Mouse (Mus musculus): ENCODE results near the gene Tada2b. TPM values are rescaled to one million over a fixed set of nuclear protein-coding genes. Genes with fewer than 3 reads are reported as not detected.

Tada2b gene
- total RNA-seq, 2 experiments from 2014 or later = 15.8 to 16.2 TPM

- no peak for DNase-seq
Measured at GRCm38 (mm10) chr5:36445028-36445427, 39.1 kb downstream of the Tada2b start.

DNA sequence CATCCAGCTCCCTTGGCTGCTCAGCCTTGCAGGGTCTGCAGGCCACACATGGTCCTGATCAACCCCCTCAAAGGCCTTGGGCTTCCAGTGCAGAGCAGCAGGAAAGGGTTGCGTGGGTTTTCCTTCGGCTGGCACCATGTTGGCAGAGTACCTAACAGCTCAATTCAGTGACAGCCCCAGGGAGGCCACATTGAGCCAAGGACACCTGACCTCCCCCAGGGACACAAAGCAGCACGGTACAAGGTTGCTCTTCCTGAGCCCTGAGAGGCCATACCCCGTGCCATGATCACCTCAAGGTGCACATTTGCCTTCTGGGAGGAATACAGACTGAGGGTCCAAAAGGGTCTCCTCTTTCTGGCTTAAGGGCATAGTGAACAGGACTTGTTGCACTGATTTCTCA is 39.5 kb downstream of the Tada2b start:
- no peak for DNase-seq

GRCm38 (mm10) chr5:36440741-36441140 is 43.3 kb downstream of the Tada2b start:
- DNase-seq = no peak

DNA sequence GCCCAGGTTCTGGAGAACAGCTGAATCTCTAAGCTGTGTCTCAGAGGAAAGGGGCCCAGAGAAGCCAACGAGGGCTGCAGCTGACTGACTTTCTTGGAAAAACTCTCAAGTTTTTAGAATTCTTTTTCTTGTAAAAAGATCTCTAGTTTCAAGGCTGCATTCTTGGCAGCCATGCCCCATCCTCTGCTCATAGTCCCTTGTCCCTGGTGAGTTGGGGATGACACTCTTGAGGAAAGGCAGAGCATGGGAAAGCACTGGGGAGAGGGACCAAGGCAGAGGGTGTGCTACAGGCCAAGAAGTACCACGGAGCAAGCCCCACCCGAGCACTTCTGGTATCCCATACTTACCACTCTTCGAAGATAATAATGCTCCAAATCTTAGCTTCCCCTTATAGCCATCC is 47.2 kb downstream of the Tada2b start:
- DNase-seq = no peak

GRCm38 (mm10) chr5:36434398-36434967 is 49.6 kb downstream of the Tada2b start:
- DNase-seq = no peak

DNA sequence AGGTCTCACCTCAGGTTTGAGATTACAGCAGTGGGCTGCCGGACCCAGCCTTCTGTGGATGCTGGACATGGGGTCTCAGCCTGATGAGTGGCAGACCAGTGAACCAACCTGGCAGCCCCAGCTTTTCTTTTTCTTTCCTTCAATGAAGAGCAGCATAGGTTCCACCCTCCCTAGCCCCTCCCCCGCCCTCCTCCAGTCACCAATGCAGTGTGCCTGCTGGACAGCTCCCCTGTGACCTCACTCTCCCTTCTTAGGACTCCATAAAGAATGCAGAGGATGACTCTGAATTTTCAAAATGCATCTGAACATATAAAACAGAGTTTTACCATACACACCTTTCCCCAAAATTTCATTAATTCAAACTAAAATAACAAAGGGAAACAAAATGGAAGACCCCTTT is 52.4 kb downstream of the Tada2b start:
- no peak for DNase-seq

- no peak for DNase-seq
Measured at GRCm38 (mm10) chr5:36429551-36429950, 54.5 kb downstream of the Tada2b start.

DNA sequence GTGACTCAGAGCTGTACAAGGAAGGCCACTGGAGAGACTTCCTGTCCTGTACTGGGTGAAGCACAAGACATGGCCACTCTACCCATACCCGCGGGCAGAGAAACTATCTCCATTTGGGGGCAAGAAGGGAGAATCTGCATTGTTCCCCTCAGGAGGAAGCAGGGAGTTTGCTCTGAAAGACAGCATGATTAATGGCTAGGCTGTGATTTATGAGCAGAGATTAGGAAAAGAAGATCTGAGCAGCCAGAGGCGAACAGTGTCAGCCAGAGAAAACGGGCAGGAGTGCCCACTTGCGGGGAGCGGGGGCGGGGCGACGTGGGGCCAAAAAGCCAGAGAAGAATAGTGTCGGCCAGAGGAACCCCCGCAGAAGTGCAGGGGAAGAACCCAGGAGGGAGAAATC is 56.3 kb downstream of the Tada2b start:
- DNase-seq = no peak

DNA sequence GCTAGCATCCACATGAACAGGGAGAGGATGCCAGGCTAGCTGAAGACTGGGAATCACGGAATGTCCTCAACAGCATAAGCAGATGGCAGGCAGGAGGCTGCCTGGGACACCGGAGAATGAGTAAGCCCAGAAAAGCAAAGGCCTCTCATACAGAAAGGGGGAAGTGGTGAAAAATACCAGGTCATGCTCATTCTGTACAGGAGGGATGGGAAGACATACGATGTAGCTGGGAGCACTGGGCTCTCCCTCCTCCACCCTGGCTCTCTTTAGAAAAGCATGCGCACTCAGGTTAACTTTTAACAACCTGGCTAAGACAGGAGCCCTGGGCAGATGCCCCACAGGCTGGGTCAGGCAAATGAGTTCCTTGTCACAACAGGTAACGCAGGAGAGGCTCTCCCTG is 57.7 kb downstream of the Tada2b start:
- no peak for DNase-seq

DNA sequence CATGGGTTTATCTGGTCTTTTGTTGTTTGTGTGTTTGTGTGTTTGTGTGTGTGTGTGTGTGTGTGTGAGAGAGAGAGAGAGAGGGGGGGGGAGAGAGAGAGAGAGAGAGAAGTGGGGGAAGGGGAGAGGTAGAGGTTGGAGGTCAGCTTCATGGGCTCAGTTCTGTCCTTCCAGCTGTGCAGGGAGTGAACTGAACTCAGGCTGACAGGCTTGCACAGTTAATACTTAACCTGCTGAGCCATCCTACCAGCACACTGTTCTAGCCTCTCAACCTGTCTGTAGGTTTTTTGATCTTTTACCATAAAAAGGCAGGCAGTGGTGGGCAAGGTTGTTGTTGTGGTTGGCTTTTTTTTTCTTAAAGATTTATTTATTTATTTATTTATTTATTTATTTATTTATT is 59.4 kb downstream of the Tada2b start:
- no peak for DNase-seq

Other genes with a start within 250 kb of the Tada2b start
- 10 to 100 TPM in 1 of 2 experiments, 1 to 10 TPM in 1; 8.2 to 11.0 TPM for gene Sorcs2, start 86.1 kb downstream of the Tada2b start, total RNA-seq (2021)
- 10 to 100 TPM; 66.0 to 69.3 TPM for gene Grpel1, start 19.3 kb downstream of the Tada2b start, total RNA-seq (2021)
- gene Ccdc96, start 303 bp upstream of the Tada2b start, total RNA-seq (2021) = under 1 TPM; 0.13 to 0.42 TPM
- 10 to 100 TPM; 13.4 to 14.6 TPM for gene Tbc1d14, start 109.0 kb upstream of the Tada2b start, total RNA-seq (2021)
- gene D5Ertd579e, start 211.7 kb upstream of the Tada2b start, total RNA-seq (2021) = 10 to 100 TPM; 85.9 to 89.3 TPM

All from heart, adult 18-20 months (tissue).